In genomic region chr4:110020255-110020654, GRCm38 (mm10) we compare ENCODE assay signal across 8 mouse cellular contexts. TPM values are rescaled to one million over a fixed set of nuclear protein-coding genes. Genes with fewer than 3 reads are reported as not detected.
DNase-seq lines count a peak whose midpoint lies in the region; ATAC-seq lines count a peak whose summit lies in the region.

No protein-coding gene starts in this region.

- peak overlapping the region; percentile 25 for H3K4me3 ChIP-seq in hindbrain, embryonic 15.5 days

- no peak overlapping the region for H3K27ac ChIP-seq in hindbrain, embryonic 15.5 days (replicated peaks)

- peak; percentile 50 for DNase-seq in Muller cell, postnatal 12 days (ENCODE audit: inconsistent ontology term)
- peak; percentile 61 for DNase-seq in cerebellum, adult 9-10 months
- peak; percentile 48 to 77 for DNase-seq in frontal cortex, postnatal 10 days (ENCODE audit: low spot score in 2 of 2)
- DNase-seq in layer of hippocampus, postnatal 25 days (ENCODE audit: extremely low spot score in 1 of 2, low spot score in 1 of 2): peak; percentile 84 to 97
- peak; percentile 80 for DNase-seq in lung, postnatal 36 days
- DNase-seq in right cerebral cortex, adult 18-20 months: peak; percentile 83
- peak; percentile 71 for DNase-seq in urinary bladder, postnatal 14 days (ENCODE audit: low spot score)

- ATAC-seq in hindbrain, embryonic 15.5 days (ENCODE audit: low FRiP score, low read depth): peak; percentile 39

- 11% methylated on average over 12 of the region's 12 CpGs for WGBS in hindbrain, embryonic 15.5 days

- no peaks in the 10 kb centered on the region for H3K9me3 ChIP-seq in hindbrain, embryonic 15.5 days

- H3K36me3 ChIP-seq in hindbrain, embryonic 15.5 days: no peaks in the 10 kb centered on the region

- no peaks in the 10 kb centered on the region for H3K27me3 ChIP-seq in hindbrain, embryonic 15.5 days

- no peak overlapping the region for H3K9ac ChIP-seq in hindbrain, embryonic 15.5 days

- H3K4me1 ChIP-seq in hindbrain, embryonic 15.5 days (replicated peaks): peaks cover 8% of the 10 kb centered on the region

- H3K4me2 ChIP-seq in hindbrain, embryonic 15.5 days: peak overlapping the region; percentile 50

RNA-seq across cellular contexts. Expression of gene Dmrta2, which starts 42.4 kb away (rescaled TPM):
- polyA plus RNA-seq in hindbrain, embryonic 15.5 days (2015; fragmentation: Nextera tagmentation; extraction: Ambion mirVana): 0.06 and 0.13 TPM in 2 replicates
- total RNA-seq in layer of hippocampus, postnatal 25 days (2021): 1 to 10 TPM; 5.4 to 5.6 TPM
